Mouse (Mus musculus) cerebellum, adult 11-12 months (tissue): ENCODE measurements at regions not wholly inside any gene's neighbourhood (a gene's known extent, or its start where the extent isn't known, plus 50 kb on each side); places are given as distances from the start of the nearest gene placed in this dataset.

Experiments
- DNase-seq: peaks from one replicate; pipeline ENCODE4 v3.0.0; 2022

- no peak for DNase-seq
Observed at GRCm38 (mm10) chr4:106123038-106123654, 192.9 kb upstream of the Usp24 start.

- DNase-seq = no peak
Observed at GRCm38 (mm10) chr4:106127199-106127598, 188.8 kb upstream of the Usp24 start.

- DNase-seq = no peak
Observed at GRCm38 (mm10) chr4:106127641-106128040, 188.4 kb upstream of the Usp24 start.

- no peak for DNase-seq
Observed at GRCm38 (mm10) chr4:106129327-106129726, 186.7 kb upstream of the Usp24 start.

GRCm38 (mm10) chr4:106129803-106130202 is 186.2 kb upstream of the Usp24 start:
- no peak for DNase-seq

- DNase-seq = no peak
Observed at GRCm38 (mm10) chr4:106133746-106134730, 182.0 kb upstream of the Usp24 start.

- no peak for DNase-seq
Observed at GRCm38 (mm10) chr4:106142741-106143140, 173.3 kb upstream of the Usp24 start.

GRCm38 (mm10) chr4:106144351-106145116 is 171.5 kb upstream of the Usp24 start:
- DNase-seq = no peak

- DNase-seq = peak; percentile 18
Observed at GRCm38 (mm10) chr4:106146919-106147460, 169.0 kb upstream of the Usp24 start.

GRCm38 (mm10) chr4:106148866-106149265 is 167.1 kb upstream of the Usp24 start:
- DNase-seq = no peak

GRCm38 (mm10) chr4:106149471-106150048 is 166.5 kb upstream of the Usp24 start:
- DNase-seq = no peak

GRCm38 (mm10) chr4:106150775-106151174 is 165.2 kb upstream of the Usp24 start:
- DNase-seq = no peak

- DNase-seq = no peak
Observed at GRCm38 (mm10) chr4:106157451-106158179, 158.4 kb upstream of the Usp24 start.

- DNase-seq = no peak
Observed at GRCm38 (mm10) chr4:106161592-106161991, 154.4 kb upstream of the Usp24 start.

- no peak for DNase-seq
Observed at GRCm38 (mm10) chr4:106162551-106162950, 153.5 kb upstream of the Usp24 start.

- no peak for DNase-seq
Observed at GRCm38 (mm10) chr4:106163220-106163619, 152.8 kb upstream of the Usp24 start.

- DNase-seq = no peak
Observed at GRCm38 (mm10) chr4:106167716-106168115, 148.3 kb upstream of the Usp24 start.

- DNase-seq = no peak
Observed at GRCm38 (mm10) chr4:106168741-106169140, 147.3 kb upstream of the Usp24 start.

- no peak for DNase-seq
Observed at GRCm38 (mm10) chr4:106169466-106169865, 146.5 kb upstream of the Usp24 start.

- no peak for DNase-seq
Observed at GRCm38 (mm10) chr4:106170731-106171130, 145.3 kb upstream of the Usp24 start.

- DNase-seq = no peak
Observed at GRCm38 (mm10) chr4:106175352-106175751, 140.7 kb upstream of the Usp24 start.
